In the genomic region with DNA sequence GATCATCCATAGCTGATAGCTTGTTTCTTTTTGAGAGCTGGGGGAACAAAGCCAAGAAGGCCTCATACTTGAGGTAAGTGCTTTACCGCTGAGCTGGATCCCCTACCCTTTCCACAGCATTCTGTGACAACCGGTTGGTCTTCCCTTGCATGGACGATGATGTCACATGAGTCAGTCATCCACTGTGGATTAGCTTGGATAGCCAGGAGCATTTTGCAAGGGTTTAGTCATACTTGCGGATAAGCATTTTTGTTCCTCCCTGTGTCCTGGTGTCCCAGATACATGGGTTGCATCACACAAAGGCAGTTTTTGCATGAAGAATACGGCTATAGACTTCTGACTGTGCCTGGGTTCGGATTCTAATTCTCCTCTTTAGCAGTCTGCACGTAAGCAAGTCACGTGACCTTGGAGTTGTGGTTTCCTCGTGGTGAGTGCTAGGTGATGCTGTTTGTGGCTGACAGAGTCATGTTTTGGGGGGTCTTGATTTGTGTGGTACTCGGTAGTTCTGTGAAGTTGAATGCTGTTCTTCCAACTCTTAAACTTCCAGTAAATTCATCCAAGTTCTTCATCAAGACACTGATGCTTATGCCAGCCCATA, we compare ENCODE assay signal across 25 mouse cellular contexts. TPM values are rescaled to one million over a fixed set of nuclear protein-coding genes. Genes with fewer than 3 reads are reported as not detected.
DNase-seq lines count a peak whose midpoint lies in the region; ATAC-seq and TF ChIP-seq lines count a peak whose summit lies in the region.
"Had no signal": no experiment of that assay in that cellular context is flagged by ENCODE, and none has a peak within 500 bp of the region (broad histone marks: within the 10 kb centered on the region; RNA-seq: fewer than 3 reads in every experiment).

No protein-coding gene starts in this region.

- peaks cover 43% of the 10 kb centered on the region for H3K4me1 ChIP-seq in heart, embryonic 15.5 days (replicated peaks)
- H3K4me1 ChIP-seq in heart, adult 2 months (ENCODE audit: control insufficient read depth, insufficient read depth, low read length) = no peaks in the 10 kb centered on the region
- H3K4me1 ChIP-seq in MEL (ENCODE audit: control insufficient read depth in 1 of 2, insufficient read depth in 2 of 2, low read length in 2 of 2) = no peaks in the 10 kb centered on the region
- no peaks in the 10 kb centered on the region for H3K4me1 ChIP-seq in cerebellum, adult 2 months (ENCODE audit: control insufficient read depth, insufficient read depth, low read length)
- H3K4me1 ChIP-seq: forebrain, embryonic 12.5 days; hindbrain, embryonic 13.5 days; neural tube, embryonic 15.5 days had no signal

- 0 out of 2 replicates have a peak overlapping the region, but pooled peaks have one; percentile 2 for H3K27ac ChIP-seq in heart, embryonic 15.5 days
- H3K27ac ChIP-seq in heart, adult 2 months = no peak overlapping the region
- H3K27ac ChIP-seq in MEL (ENCODE audit: control insufficient read depth, low read depth, low read length) = no peak overlapping the region
- no peak overlapping the region for H3K27ac ChIP-seq in cerebellum, adult 2 months (ENCODE audit: insufficient read depth, low read length)
- H3K27ac ChIP-seq: forebrain, embryonic 12.5 days; heart, embryonic 10.5 days; hindbrain, embryonic 13.5 days; neural tube, embryonic 15.5 days had no signal

- H3K79me2 ChIP-seq in heart, adult 2 months (replicated peaks; ENCODE audit: control insufficient read depth, insufficient read depth, low read length) = no peaks in the 10 kb centered on the region
- no peaks in the 10 kb centered on the region for H3K79me2 ChIP-seq in MEL (ENCODE audit: control insufficient read depth, insufficient read depth, low read length, poor library complexity)

- WGBS in heart, embryonic 15.5 days = 75% methylated on average over 10 of the region's 10 CpGs
- WGBS in heart, adult 2 months = 82% methylated on average over 10 of the region's 10 CpGs
- 94% methylated on average over 10 of the region's 10 CpGs for WGBS in cerebellum, adult 2 months

- no peaks in the 10 kb centered on the region for H3K27me3 ChIP-seq in heart, embryonic 15.5 days
- H3K27me3 ChIP-seq in heart, adult 2 months (ENCODE audit: control insufficient read depth, insufficient read depth, low read length) = no peaks in the 10 kb centered on the region
- no peaks in the 10 kb centered on the region for H3K27me3 ChIP-seq in MEL (ENCODE audit: control insufficient read depth in 1 of 2, insufficient read depth in 2 of 2, low read length in 2 of 2)
- H3K27me3 ChIP-seq in cerebellum, adult 2 months (ENCODE audit: control insufficient read depth, insufficient read depth, low read length) = no peaks in the 10 kb centered on the region
- H3K27me3 ChIP-seq: forebrain, embryonic 12.5 days; hindbrain, embryonic 13.5 days; neural tube, embryonic 15.5 days had no signal

- TF ChIP-seq CTCF in heart, adult 2 months (IDR thresholded peaks at IDR 0.05) = no peak
- TF ChIP-seq CTCF in MEL (IDR thresholded peaks at IDR 0.05 in 2 of 3, conservative IDR thresholded peaks at IDR 0.05 in 1 of 3; ENCODE audit: control insufficient read depth in 1 of 3, insufficient read depth in 1 of 3, low read depth in 2 of 3, low read length in 3 of 3, poor library complexity in 1 of 3, severe bottlenecking in 1 of 3) = no peak
- TF ChIP-seq CTCF in cerebellum, adult 2 months (IDR thresholded peaks at IDR 0.05; ENCODE audit: borderline replicate concordance, insufficient read depth, low read depth, low read length) = no peak

- no peaks in the 10 kb centered on the region for H3K9me3 ChIP-seq in heart, embryonic 15.5 days (replicated peaks)
- no peaks in the 10 kb centered on the region for H3K9me3 ChIP-seq in MEL (replicated peaks; ENCODE audit: insufficient read depth, low read length)
- H3K9me3 ChIP-seq: forebrain, embryonic 12.5 days; heart, embryonic 10.5 days; hindbrain, embryonic 13.5 days; neural tube, embryonic 15.5 days had no signal

- TF ChIP-seq EP300 in heart, adult 2 months (IDR thresholded peaks at IDR 0.05; ENCODE audit: insufficient read depth, low read depth, low read length) = no peak
- TF ChIP-seq EP300 in MEL (IDR thresholded peaks at IDR 0.05; ENCODE audit: low read depth in 1 of 2, low read length in 2 of 2) = no peak

- TF ChIP-seq POLR2A in heart, adult 2 months (IDR thresholded peaks at IDR 0.05; ENCODE audit: insufficient read depth, low read depth, low read length) = no peak
- TF ChIP-seq POLR2A in MEL (IDR thresholded peaks at IDR 0.05; ENCODE audit: control insufficient read depth in 1 of 2, insufficient read depth in 1 of 2, low read depth in 1 of 2, low read length in 2 of 2, poor library complexity in 1 of 2) = no peak
- no peak for TF ChIP-seq POLR2A in cerebellum, adult 2 months (IDR thresholded peaks at IDR 0.05; ENCODE audit: borderline replicate concordance, insufficient read depth, low read length)

- H3K4me3 ChIP-seq in heart, embryonic 15.5 days = no peak overlapping the region
- no peak overlapping the region for H3K4me3 ChIP-seq in heart, adult 2 months
- no peak overlapping the region for H3K4me3 ChIP-seq in MEL (ENCODE audit: control insufficient read depth in 1 of 2, insufficient read depth in 1 of 2, low read depth in 2 of 2, low read length in 2 of 2)
- H3K4me3 ChIP-seq in cerebellum, adult 2 months (replicated peaks; ENCODE audit: insufficient read depth, low read depth, low read length) = no peak overlapping the region
- H3K4me3 ChIP-seq: forebrain, embryonic 12.5 days; heart, embryonic 10.5 days; hindbrain, embryonic 13.5 days; neural tube, embryonic 15.5 days had no signal

- intact Hi-C loops in heart, adult 2 months (cut with DNase I) = no loop called here

- no peak overlapping the region for H3K9ac ChIP-seq in heart, embryonic 15.5 days
- no peak overlapping the region for H3K9ac ChIP-seq in heart, adult 2 months (ENCODE audit: low read depth, low read length)
- no peak overlapping the region for H3K9ac ChIP-seq in MEL (ENCODE audit: control insufficient read depth, low read depth, low read length, poor library complexity, severe bottlenecking)
- H3K9ac ChIP-seq: forebrain, embryonic 12.5 days; hindbrain, embryonic 13.5 days; liver, postnatal 0 days; neural tube, embryonic 15.5 days had no signal

- ATAC-seq in heart, embryonic 15.5 days (replicated peaks; ENCODE audit: insufficient number of reproducible peaks, insufficient read depth, low FRiP score, low read depth) = no peak
- ATAC-seq: CD4-positive, CD25-positive, alpha-beta regulatory T cell, adult 4 months; inflammation-experienced regulatory T-cells, adult 6 months; liver, postnatal 0 days had no signal

- no peak for TF ChIP-seq RAD21 in MEL (IDR thresholded peaks at IDR 0.05; ENCODE audit: low read depth, low read length)

- no peak for DNase-seq in heart, adult 2 months
- no peak for DNase-seq in MEL (ENCODE audit: low read depth, low spot score)
- DNase-seq in adipocyte (ENCODE audit: low spot score) = peak; percentile 46
- DNase-seq in skeletal muscle tissue, adult 2 months (ENCODE audit: low read depth, low spot score) = peak; percentile 8
- DNase-seq in cerebellum, adult 9-11 months = no peak
- no peak for DNase-seq in cerebellum, adult 2 months
- DNase-seq: cerebellum, adult 11-12 months; gastrocnemius, postnatal 25 days; kidney, adult 2 months had no signal

- no peaks in the 10 kb centered on the region for H3K36me3 ChIP-seq in heart, embryonic 15.5 days
- H3K36me3 ChIP-seq in heart, adult 2 months (ENCODE audit: control insufficient read depth, insufficient read depth, low read length) = no peaks in the 10 kb centered on the region
- no peaks in the 10 kb centered on the region for H3K36me3 ChIP-seq in MEL (ENCODE audit: control insufficient read depth in 1 of 2, insufficient read depth in 2 of 2, low read length in 2 of 2)
- H3K36me3 ChIP-seq: forebrain, embryonic 12.5 days; hindbrain, embryonic 13.5 days; neural tube, embryonic 15.5 days had no signal

- H3K4me2 ChIP-seq in heart, embryonic 15.5 days = no peak overlapping the region
- H3K4me2 ChIP-seq: forebrain, embryonic 12.5 days; hindbrain, embryonic 13.5 days; midbrain, embryonic 11.5 days; neural tube, embryonic 15.5 days had no signal

TF ChIP-seq in MEL, 35 proteins besides CTCF, POLR2A, EP300 and RAD21:
- TF ChIP-seq USF1 (IDR thresholded peaks at IDR 0.05; ENCODE audit: low read depth, low read length) (0 out of 2 replicates have a peak, but pooled peaks have one; percentile 22), JUND (IDR thresholded peaks at IDR 0.05; ENCODE audit: low read depth, low read length) (no peak), GABPA (IDR thresholded peaks at IDR 0.05; ENCODE audit: low read depth, low read length) (no peak), CHD2 (IDR thresholded peaks at IDR 0.05; ENCODE audit: low read length) (no peak), GATA1 (IDR thresholded peaks at IDR 0.05; ENCODE audit: low read depth, low read length) (no peak), HCFC1 (IDR thresholded peaks at IDR 0.05; ENCODE audit: low read depth, low read length) (no peak), RCOR1 (IDR thresholded peaks at IDR 0.05; ENCODE audit: low read depth, low read length) (no peak), MYC (IDR thresholded peaks at IDR 0.05; ENCODE audit: low read depth, low read length) (no peak)
TF ChIP-seq in MEL: peak in this region for 1.

RNA-seq across cellular contexts. Expression of a gene that starts 19.3 kb away (rescaled TPM):
- polyA plus RNA-seq in heart, embryonic 15.5 days (2015; fragmentation: Nextera tagmentation; extraction: Ambion mirVana) = 17.1 and 21.9 TPM in 2 replicates
- 1 to 10 TPM in 1 of 2 experiments, under 1 TPM in 1; 0.91 to 1.1 TPM for total RNA-seq in heart, adult 2 months (2021)
- 1.2 and 1.4 TPM in 2 replicates for polyA plus RNA-seq in heart, adult 2 months (2012; rRNA removed)
- not detected in 2 replicates for total RNA-seq in MEL (2012; rRNA removed)
- polyA plus RNA-seq in MEL (2012; ENCODE audit: insufficient read depth in 1 of 2, insufficient read length in 2 of 2, low read depth in 1 of 2, low replicate concordance in 2 of 2, missing spikeins in 1 of 2) = not detected
- polyA plus RNA-seq in cerebellum, adult 2 months (2012; rRNA removed) = 0.64 and 0.93 TPM in 2 replicates
- total RNA-seq: megakaryocyte progenitor cell, adult 5-6 weeks had no signal
- polyA plus RNA-seq: CD4-positive, CD25-positive, alpha-beta regulatory T cell, adult 4 months; inflammation-experienced regulatory T-cells, adult 6 months had no signal

RNA-seq across cellular contexts. Expression of a gene that starts 29.7 kb away (rescaled TPM):
- not detected in 2 replicates for polyA plus RNA-seq in heart, embryonic 15.5 days (2015; fragmentation: Nextera tagmentation; extraction: Ambion mirVana)
- total RNA-seq in heart, adult 2 months (2021) = not detected
- not detected in 2 replicates for polyA plus RNA-seq in heart, adult 2 months (2012; rRNA removed)
- not detected in 2 replicates for total RNA-seq in MEL (2012; rRNA removed)
- not detected for polyA plus RNA-seq in MEL (2012; ENCODE audit: insufficient read depth in 1 of 2, insufficient read length in 2 of 2, low read depth in 1 of 2, low replicate concordance in 2 of 2, missing spikeins in 1 of 2)
- polyA plus RNA-seq in cerebellum, adult 2 months (2012; rRNA removed) = not detected in 2 replicates
- total RNA-seq: gastrocnemius, postnatal 25 days; heart, postnatal 36 days; layer of hippocampus, postnatal 14 days; liver, adult 2 months; megakaryocyte progenitor cell, adult 5-6 weeks; midbrain, postnatal 0 days had no signal
- polyA plus RNA-seq: CD4-positive, CD25-positive, alpha-beta regulatory T cell, adult 4 months; forebrain, embryonic 12.5 days; heart, embryonic 10.5 days; hindbrain, embryonic 13.5 days; inflammation-experienced regulatory T-cells, adult 6 months; kidney, adult 2 months; limb, embryonic 11.5 days; liver, adult 2 months; liver, postnatal 0 days; midbrain, embryonic 11.5 days; midbrain, postnatal 0 days; neural tube, embryonic 15.5 days; urinary bladder, adult 2 months had no signal

RNA-seq across cellular contexts. Expression of a gene that starts 43.3 kb away (rescaled TPM):
- polyA plus RNA-seq in heart, embryonic 15.5 days (2015; fragmentation: Nextera tagmentation; extraction: Ambion mirVana) = 6.5 and 8.6 TPM in 2 replicates
- total RNA-seq in heart, adult 2 months (2021) = 100 to 1,000 TPM; 109 to 123 TPM
- polyA plus RNA-seq in heart, adult 2 months (2012; rRNA removed) = 31.2 and 34.2 TPM in 2 replicates
- 79.9 and 188 TPM in 2 replicates for total RNA-seq in MEL (2012; rRNA removed)
- polyA plus RNA-seq in MEL (2012; ENCODE audit: insufficient read depth in 1 of 2, insufficient read length in 2 of 2, low read depth in 1 of 2, low replicate concordance in 2 of 2, missing spikeins in 1 of 2) = 10 to 100 TPM in 1 of 2 experiments, not detected in 1; 71.2 TPM
- 35.6 and 40.9 TPM in 2 replicates for polyA plus RNA-seq in cerebellum, adult 2 months (2012; rRNA removed)

Comparison
In these comparisons a context has a peak if more than half of its experiments do, and no peak if none do; other contexts are left out.
1. DNase-seq: peak in adipocyte (single experiment) and skeletal muscle tissue, adult 2 months (single experiment); none in heart, adult 2 months (0 of 2), MEL (single experiment), cerebellum, adult 9-11 months (single experiment) and cerebellum, adult 2 months (0 of 2).